Mouse (Mus musculus) kidney, adult 2 months (tissue): ENCODE data around the gene Capn1.

Source experiments
- CTCF ChIP-seq: fragments of 200-500 bp; conservative IDR thresholded peaks from 2 replicates; pipeline ENCODE4 v1.5.1; 2011; ENCODE audit warnings: low read depth, mild to moderate bottlenecking, control low read depth, low read length, moderate library complexity, mixed read lengths; ENCODE audit not compliant: insufficient read depth, insufficient read length
- POLR2A ChIP-seq: fragments of 200-500 bp; IDR thresholded peaks from one replicate; pipeline ENCODE4 v1.6.1; 2011; ENCODE audit warnings: low read depth, low read length, control low read depth

GRCm38 (mm10) chr19:5991467-5991866 is 24.2 kb downstream of the Capn1 start:
- TF ChIP-seq POLR2A (no peak), CTCF (no peak)
